Mouse (Mus musculus): ENCODE data around the gene Gltp. TPM values are rescaled to one million over a fixed set of nuclear protein-coding genes. Genes with fewer than 3 reads are reported as not detected.

Gltp gene
- total and polyA plus RNA-seq, 2 experiments = 3.1 to 7.9 TPM

DNA sequence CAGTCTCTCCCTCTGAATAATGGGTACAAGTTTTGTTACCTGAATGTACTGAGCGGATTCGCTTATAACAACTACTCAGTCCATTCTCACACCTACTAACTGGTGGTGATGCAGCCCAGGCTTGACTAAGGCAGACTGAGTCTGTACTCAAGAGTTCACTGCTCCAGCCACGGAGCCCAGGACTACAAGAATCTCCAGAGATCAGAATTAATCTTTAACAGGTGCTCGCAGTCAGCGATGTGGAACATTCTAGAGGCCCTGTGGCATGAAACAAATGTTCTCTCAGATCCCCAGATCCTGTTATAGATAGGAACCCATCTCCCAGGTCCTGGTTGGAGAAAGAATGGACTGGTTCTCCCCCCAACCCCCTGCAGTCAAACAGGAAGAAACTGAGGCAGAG lies 35.1 kb downstream of the Gltp start:
- no peaks in the 10 kb centered on the region for H3K4me1 ChIP-seq (ENCODE audit: control insufficient read depth, insufficient read depth, low read length)
- DNase-seq (ENCODE audit: extremely low read depth, low read depth, low spot score) = no peak
- 86% methylated on average over 5 of the region's 5 CpGs for WGBS
- no peaks in the 10 kb centered on the region for H3K36me3 ChIP-seq (ENCODE audit: control insufficient read depth, insufficient read depth, low read length)
- TF ChIP-seq POLR2A (IDR thresholded peaks at IDR 0.05; ENCODE audit: extremely low read depth, insufficient read depth, low read length) (no peak), CTCF (IDR thresholded peaks at IDR 0.05; ENCODE audit: low read depth, low read length) (no peak)
- H3K27ac ChIP-seq (replicated peaks; ENCODE audit: insufficient read depth, low read depth, low read length) = no peak overlapping the region
- H3K4me3 ChIP-seq (ENCODE audit: insufficient read depth, low read depth, low read length) = no peak overlapping the region
- no peak overlapping the region for H3K9ac ChIP-seq (ENCODE audit: low read depth, low read length)
- peaks cover 4% of the 10 kb centered on the region; the same call in 1 of the 2 replicates for H3K27me3 ChIP-seq (ENCODE audit: control insufficient read depth, insufficient read depth, low read length)
- H3K79me2 ChIP-seq (ENCODE audit: control insufficient read depth, insufficient read depth, low read length) = no peaks in the 10 kb centered on the region

DNA sequence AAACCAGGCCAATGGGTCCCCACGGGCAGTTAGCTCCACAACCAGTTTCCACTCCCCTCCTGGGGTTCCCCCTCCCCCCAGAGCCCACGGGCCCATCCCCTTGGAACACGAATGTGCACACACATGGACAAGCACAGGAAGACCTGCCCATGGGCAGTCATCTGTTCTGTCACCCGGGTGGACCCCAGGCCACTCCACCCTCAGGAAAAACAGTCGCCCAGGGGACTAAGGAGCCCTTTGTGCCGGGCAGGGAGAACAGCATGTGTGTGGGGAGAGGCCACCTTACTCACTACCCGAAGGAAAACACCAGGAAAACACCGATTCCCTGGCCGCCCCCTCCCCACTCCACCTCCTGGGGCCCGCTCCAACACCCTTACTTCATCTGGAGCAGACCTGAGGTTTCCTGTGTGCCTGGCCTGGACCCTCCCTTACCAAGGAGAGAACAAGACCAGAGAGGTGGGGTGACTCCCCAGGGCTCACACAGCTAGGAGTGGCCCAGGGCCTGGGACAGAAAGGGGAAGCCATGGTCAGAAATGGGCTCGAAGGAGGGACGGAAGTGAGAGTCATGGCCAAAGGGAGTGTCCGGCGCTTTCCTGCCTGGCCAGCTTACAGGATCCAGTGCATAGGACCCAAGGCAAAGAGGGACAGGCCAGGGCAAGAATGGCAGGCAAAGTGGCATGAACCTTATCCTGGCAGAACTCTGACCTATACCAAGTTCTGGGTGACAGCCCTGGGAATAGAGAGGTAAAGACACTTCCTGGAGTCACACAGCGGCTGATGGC lies 36.9 kb downstream of the Gltp start:
- Histone ChIP-seq H3K9ac (ENCODE audit: low read depth, low read length) (no peak overlapping the region), H3K27me3 (ENCODE audit: control insufficient read depth, insufficient read depth, low read length) (peaks cover 4% of the 10 kb centered on the region; the same call in 1 of the 2 replicates), H3K4me1 (ENCODE audit: control insufficient read depth, insufficient read depth, low read length) (no peaks in the 10 kb centered on the region), H3K27ac (replicated peaks; ENCODE audit: insufficient read depth, low read depth, low read length) (no peak overlapping the region), H3K79me2 (ENCODE audit: control insufficient read depth, insufficient read depth, low read length) (no peaks in the 10 kb centered on the region), H3K4me3 (ENCODE audit: insufficient read depth, low read depth, low read length) (no peak overlapping the region), H3K36me3 (ENCODE audit: control insufficient read depth, insufficient read depth, low read length) (no peaks in the 10 kb centered on the region)
- 72% methylated on average over 15 of the region's 15 CpGs for WGBS
- DNase-seq (ENCODE audit: extremely low read depth, low read depth, low spot score) = peak; percentile 13
- TF ChIP-seq CTCF (IDR thresholded peaks at IDR 0.05; ENCODE audit: low read depth, low read length) (no peak), POLR2A (IDR thresholded peaks at IDR 0.05; ENCODE audit: extremely low read depth, insufficient read depth, low read length) (no peak)

DNA sequence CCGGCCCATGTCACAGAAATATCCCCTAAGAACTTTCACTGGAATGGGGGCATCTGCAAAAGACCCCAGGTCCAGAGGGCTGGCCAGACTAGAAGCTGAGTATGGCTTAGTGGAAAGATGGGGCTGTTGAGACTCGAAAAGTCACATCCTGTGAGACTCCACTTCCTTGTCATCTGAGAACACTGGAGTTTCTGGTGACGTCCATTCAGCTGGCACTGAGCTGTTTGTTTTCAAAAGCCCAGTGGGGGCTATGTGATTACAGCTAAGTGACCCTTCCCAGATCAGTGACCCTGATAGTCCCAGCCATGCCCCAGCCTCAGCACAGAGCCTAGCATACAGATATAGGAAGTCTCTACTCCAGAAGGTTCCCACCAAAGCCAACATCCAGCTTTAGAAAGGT lies 39.3 kb downstream of the Gltp start:
- WGBS = 47% methylated on average over 3 of the region's 3 CpGs
- Histone ChIP-seq H3K27me3 (ENCODE audit: control insufficient read depth, insufficient read depth, low read length) (no peaks in the 10 kb centered on the region), H3K79me2 (ENCODE audit: control insufficient read depth, insufficient read depth, low read length) (no peaks in the 10 kb centered on the region), H3K4me3 (ENCODE audit: insufficient read depth, low read depth, low read length) (no peak overlapping the region), H3K9ac (ENCODE audit: low read depth, low read length) (no peak overlapping the region), H3K27ac (replicated peaks; ENCODE audit: insufficient read depth, low read depth, low read length) (no peak overlapping the region), H3K4me1 (ENCODE audit: control insufficient read depth, insufficient read depth, low read length) (no peaks in the 10 kb centered on the region), H3K36me3 (ENCODE audit: control insufficient read depth, insufficient read depth, low read length) (no peaks in the 10 kb centered on the region)
- no peak for DNase-seq (ENCODE audit: extremely low read depth, low read depth, low spot score)
- TF ChIP-seq CTCF (IDR thresholded peaks at IDR 0.05; ENCODE audit: low read depth, low read length) (no peak), POLR2A (IDR thresholded peaks at IDR 0.05; ENCODE audit: extremely low read depth, insufficient read depth, low read length) (no peak)

DNA sequence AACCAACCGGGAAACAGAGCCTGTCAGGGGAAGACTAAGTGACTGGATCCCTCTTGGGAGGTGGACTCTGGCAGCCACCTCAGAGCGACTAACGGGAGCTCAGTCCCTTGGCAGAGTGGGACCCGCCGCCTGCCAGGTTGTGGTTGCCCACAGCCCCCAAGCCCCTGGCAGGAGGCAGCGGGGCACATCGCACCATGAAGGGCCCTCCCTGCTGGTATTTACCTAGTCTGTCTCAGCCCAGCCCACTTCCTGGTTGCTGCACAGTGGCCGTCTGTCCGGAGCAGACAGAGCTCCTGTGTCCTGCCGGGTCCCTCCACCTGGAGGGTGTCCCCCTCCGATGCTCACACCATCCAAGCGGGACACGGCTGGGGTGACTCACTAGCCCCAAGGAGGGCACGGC lies 39.8 kb downstream of the Gltp start:
- 39% methylated on average over 14 of the region's 14 CpGs for WGBS
- no peak overlapping the region for H3K9ac ChIP-seq (ENCODE audit: low read depth, low read length)
- TF ChIP-seq CTCF (IDR thresholded peaks at IDR 0.05; ENCODE audit: low read depth, low read length) (no peak), POLR2A (IDR thresholded peaks at IDR 0.05; ENCODE audit: extremely low read depth, insufficient read depth, low read length) (no peak)
- no peak for DNase-seq (ENCODE audit: extremely low read depth, low read depth, low spot score)
- no peaks in the 10 kb centered on the region for H3K36me3 ChIP-seq (ENCODE audit: control insufficient read depth, insufficient read depth, low read length)
- H3K4me1 ChIP-seq (ENCODE audit: control insufficient read depth, insufficient read depth, low read length) = no peaks in the 10 kb centered on the region
- no peak overlapping the region for H3K4me3 ChIP-seq (ENCODE audit: insufficient read depth, low read depth, low read length)
- H3K79me2 ChIP-seq (ENCODE audit: control insufficient read depth, insufficient read depth, low read length) = no peaks in the 10 kb centered on the region
- H3K27me3 ChIP-seq (ENCODE audit: control insufficient read depth, insufficient read depth, low read length) = no peaks in the 10 kb centered on the region
- H3K27ac ChIP-seq (replicated peaks; ENCODE audit: insufficient read depth, low read depth, low read length) = no peak overlapping the region

DNA sequence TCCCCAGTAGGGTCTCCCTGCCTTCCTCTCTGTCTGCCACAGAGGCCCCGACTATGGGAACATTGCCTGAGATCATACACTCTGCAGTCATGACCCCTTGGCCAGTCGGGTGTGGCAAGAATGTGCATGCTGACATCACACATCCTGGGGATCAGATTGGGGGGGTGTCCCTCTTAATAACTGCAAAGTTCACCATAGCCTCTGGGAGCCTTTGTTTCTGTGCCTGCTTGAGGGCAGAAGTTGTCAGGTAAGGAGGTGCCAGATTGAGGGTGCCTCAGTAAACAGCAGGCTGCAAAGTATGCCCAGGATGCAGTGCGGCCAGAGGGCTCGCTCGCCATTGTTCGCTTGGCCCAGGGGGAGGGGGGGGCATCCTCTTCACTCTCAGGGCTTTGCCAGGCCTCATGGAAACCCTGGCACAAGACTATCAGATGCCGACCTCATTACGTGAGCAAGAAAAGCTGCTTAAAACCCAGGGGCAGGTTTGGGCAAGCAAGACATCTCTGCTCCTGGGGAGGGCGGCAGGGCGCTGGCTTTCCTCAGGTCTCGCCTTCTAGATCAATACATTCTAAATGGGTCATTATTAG lies 42.0 kb downstream of the Gltp start:
- 76% methylated on average over 11 of the region's 11 CpGs for WGBS
- Histone ChIP-seq H3K27ac (replicated peaks; ENCODE audit: insufficient read depth, low read depth, low read length) (no peak overlapping the region), H3K27me3 (ENCODE audit: control insufficient read depth, insufficient read depth, low read length) (no peaks in the 10 kb centered on the region), H3K36me3 (ENCODE audit: control insufficient read depth, insufficient read depth, low read length) (no peaks in the 10 kb centered on the region), H3K4me3 (ENCODE audit: insufficient read depth, low read depth, low read length) (no peak overlapping the region), H3K4me1 (ENCODE audit: control insufficient read depth, insufficient read depth, low read length) (no peaks in the 10 kb centered on the region), H3K79me2 (ENCODE audit: control insufficient read depth, insufficient read depth, low read length) (no peaks in the 10 kb centered on the region), H3K9ac (ENCODE audit: low read depth, low read length) (no peak overlapping the region)
- TF ChIP-seq CTCF (IDR thresholded peaks at IDR 0.05; ENCODE audit: low read depth, low read length) (no peak), POLR2A (IDR thresholded peaks at IDR 0.05; ENCODE audit: extremely low read depth, insufficient read depth, low read length) (no peak)
- DNase-seq (ENCODE audit: extremely low read depth, low read depth, low spot score) = no peak
